Mouse (Mus musculus) intestine, postnatal 0 days (tissue): Measurements from ENCODE around the gene Cd207. TPM values are rescaled to one million over a fixed set of nuclear protein-coding genes. Genes with fewer than 3 reads are reported as not detected.

ENCODE experiments used
- ATAC-seq: fragments of 200-750 bp; cut with Nextera tagmentation; 2 replicates; pipeline ENCODE4 v1.8.0; 2017; ENCODE audit warnings: mild to moderate bottlenecking, moderate TSS enrichment, moderate library complexity
- H3K27ac ChIP-seq: fragments of 300-500 bp; sonication (generic); 2 replicates; pipeline ENCODE4 v1.5.1; 2014; ENCODE audit warnings: mild to moderate bottlenecking, low read depth, low read length, moderate library complexity
- H3K27me3 ChIP-seq: fragments of 300-500 bp; sonication (generic); replicated peaks from 2 replicates; pipeline ENCODE4 v1.6.1; 2014; ENCODE audit warnings: low read length, mixed read lengths; ENCODE audit not compliant: control insufficient read depth, insufficient read depth
- H3K36me3 ChIP-seq: fragments of 300-500 bp; sonication (generic); 2 replicates; pipeline ENCODE4 v1.6.1; 2014; ENCODE audit warnings: mild to moderate bottlenecking, moderate library complexity; ENCODE audit not compliant: control insufficient read depth, insufficient read depth
- H3K4me1 ChIP-seq: fragments of 300-500 bp; sonication (generic); replicated peaks from 2 replicates; pipeline ENCODE4 v1.6.1; 2014; ENCODE audit warnings: antibody characterized with exemption, low read length, mixed read lengths; ENCODE audit not compliant: control insufficient read depth, insufficient read depth
- H3K4me2 ChIP-seq: fragments of 300-500 bp; sonication (generic); replicated peaks from 2 replicates; pipeline ENCODE4 v1.6.1; 2014; ENCODE audit warnings: low read depth, mild to moderate bottlenecking, moderate library complexity
- H3K4me3 ChIP-seq: fragments of 300-500 bp; sonication (generic); 2 replicates; pipeline ENCODE4 v1.5.1; 2014; ENCODE audit warnings: low read depth, low read length
- H3K9ac ChIP-seq: fragments of 300-500 bp; sonication (generic); 2 replicates; pipeline ENCODE4 v1.6.1; 2014; ENCODE audit warnings: mild to moderate bottlenecking, low read depth, low read length
- H3K9me3 ChIP-seq: fragments of 300-500 bp; sonication (generic); 2 replicates; pipeline ENCODE4 v1.6.1; 2016; ENCODE audit warnings: mixed run types; ENCODE audit not compliant: control insufficient read depth
- CTCF ChIP-seq: sonication (generic); IDR thresholded peaks from 2 replicates; pipeline ENCODE4 v1.5.1; 2016; ENCODE audit warnings: low read depth, mild to moderate bottlenecking, control low read depth, antibody characterized with exemption, moderate library complexity
- WGBS: fragments of 180-500 bp; shearing (Covaris S2); extraction: QIAGEN DNeasy Blood & Tissue Kit; methylation state at CpG from one replicate; pipeline ENCODE4 v1.1.7; 2014; 5-methylcytosine and 5-hydroxymethylcytosine counted together
- polyA plus RNA-seq: library from polyadenylated mRNA; unstranded; fragments of >200 nt; fragmentation: Nextera tagmentation; extraction: Ambion mirVana; gene quantifications from 2 replicates; pipeline ENCODE4 v1.2.1, GENCODE M21; 2015

Gene Cd207
- polyA plus RNA-seq, 1 experiment from 2014 or later, result not detected

GRCm38 (mm10) chr6:83699971-83700370, 22.3 kb upstream of the Cd207 start:
- H3K4me3 ChIP-seq, result no peak overlapping the region
- peaks cover 81% of the 10 kb centered on the region for H3K27me3 ChIP-seq
- no peak overlapping the region for H3K9ac ChIP-seq
- H3K36me3 ChIP-seq, result no peaks in the 10 kb centered on the region
- ATAC-seq, result no peak
- no peaks in the 10 kb centered on the region for H3K4me1 ChIP-seq
- no peaks in the 10 kb centered on the region for H3K9me3 ChIP-seq
- no peak overlapping the region for H3K4me2 ChIP-seq
- no peak overlapping the region for H3K27ac ChIP-seq
- TF ChIP-seq CTCF, result no peak
- WGBS, result 12% methylated on average over 5 of the region's 5 CpGs

- Histone ChIP-seq H3K27me3 (peaks cover 89% of the 10 kb centered on the region), H3K9me3 (no peaks in the 10 kb centered on the region), H3K36me3 (no peaks in the 10 kb centered on the region), H3K4me3 (no peak overlapping the region), H3K9ac (no peak overlapping the region), H3K4me1 (no peaks in the 10 kb centered on the region), H3K27ac (no peak overlapping the region), H3K4me2 (no peak overlapping the region)
- TF ChIP-seq CTCF, result no peak
- no peak for ATAC-seq
- 3% methylated on average over 8 of the region's 8 CpGs for WGBS
Observed at GRCm38 (mm10) chr6:83697932-83698331, 20.3 kb upstream of the Cd207 start.

DNA sequence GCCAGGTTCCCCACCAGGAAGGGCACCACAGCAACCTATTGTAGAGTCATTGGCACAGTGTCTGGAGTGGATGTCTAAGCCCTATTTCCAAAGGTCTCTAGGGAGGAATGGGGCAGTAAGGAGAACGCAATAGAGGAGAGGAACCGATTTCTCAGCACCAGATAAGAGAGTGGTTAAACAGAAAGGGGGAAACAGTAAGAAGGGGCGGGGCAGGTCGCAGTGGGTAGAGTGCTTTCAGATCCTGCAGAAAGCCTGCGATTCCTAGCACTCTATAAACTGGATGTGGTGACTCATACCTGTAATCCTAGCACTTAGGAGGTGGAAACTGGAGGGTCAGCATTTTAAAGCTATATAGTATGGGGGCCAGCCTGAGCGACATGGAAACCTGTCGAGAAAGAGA, 19.0 kb upstream of the Cd207 start:
- TF ChIP-seq CTCF, result no peak
- no peaks in the 10 kb centered on the region for H3K36me3 ChIP-seq
- H3K27me3 ChIP-seq, result peaks cover 92% of the 10 kb centered on the region
- WGBS, result 3% methylated on average over 7 of the region's 7 CpGs
- no peak overlapping the region for H3K4me3 ChIP-seq
- no peak for ATAC-seq
- H3K27ac ChIP-seq, result no peak overlapping the region
- H3K4me2 ChIP-seq, result no peak overlapping the region
- H3K9me3 ChIP-seq, result no peaks in the 10 kb centered on the region
- H3K9ac ChIP-seq, result no peak overlapping the region
- no peaks in the 10 kb centered on the region for H3K4me1 ChIP-seq

DNA sequence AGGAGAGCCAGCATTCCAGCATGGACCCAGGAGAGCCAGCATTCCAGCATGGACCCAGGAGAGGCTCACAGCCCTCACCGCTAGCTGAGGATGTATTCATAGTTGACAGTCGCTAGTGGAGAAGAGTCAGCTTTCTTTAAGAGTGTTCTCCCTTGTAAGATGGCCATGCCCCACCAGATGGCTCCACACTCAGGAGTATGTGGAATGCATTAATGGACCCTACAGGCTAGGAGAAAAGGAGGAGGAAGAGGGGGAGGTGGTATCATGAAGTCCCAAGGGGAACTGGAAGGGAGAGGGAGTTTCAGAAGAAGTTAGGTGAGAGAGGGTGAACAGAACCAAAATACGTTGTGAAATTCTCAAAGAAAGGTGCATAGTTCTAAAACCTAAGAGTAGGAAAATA, 18.1 kb upstream of the Cd207 start:
- Histone ChIP-seq H3K9me3 (no peaks in the 10 kb centered on the region), H3K9ac (no peak overlapping the region), H3K4me3 (no peak overlapping the region), H3K4me1 (no peaks in the 10 kb centered on the region), H3K27me3 (peaks cover 95% of the 10 kb centered on the region), H3K36me3 (no peaks in the 10 kb centered on the region), H3K4me2 (no peak overlapping the region), H3K27ac (no peak overlapping the region)
- ATAC-seq, result no peak
- peak; percentile 49 for TF ChIP-seq CTCF
- 5% methylated on average over 3 of the region's 3 CpGs for WGBS

DNA sequence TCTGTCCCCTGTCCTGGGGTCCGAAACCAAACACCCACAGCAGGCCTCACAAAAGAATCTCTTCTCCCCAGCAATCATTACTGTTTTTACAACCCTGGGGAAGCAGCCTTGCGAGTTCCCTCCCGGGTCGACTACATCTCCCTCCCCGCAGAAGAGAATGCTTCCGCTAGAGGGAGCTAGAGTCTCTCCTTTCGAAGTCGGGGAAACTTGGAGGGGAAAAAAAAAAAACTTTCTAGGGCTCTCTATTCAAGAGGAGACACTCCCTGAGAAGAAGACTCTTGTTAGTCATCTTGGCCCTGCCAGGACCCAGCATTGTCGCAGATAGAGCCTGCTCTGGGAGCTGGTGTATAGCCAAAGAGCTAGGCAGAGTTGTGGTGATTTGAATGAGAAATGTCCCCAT, 16.2 kb upstream of the Cd207 start:
- no peak for ATAC-seq
- Histone ChIP-seq H3K27me3 (peaks cover 93% of the 10 kb centered on the region), H3K9me3 (no peaks in the 10 kb centered on the region), H3K36me3 (no peaks in the 10 kb centered on the region), H3K4me2 (no peak overlapping the region), H3K9ac (no peak overlapping the region), H3K4me3 (no peak overlapping the region), H3K4me1 (no peaks in the 10 kb centered on the region), H3K27ac (no peak overlapping the region)
- peak; percentile 82 for TF ChIP-seq CTCF
- 3% methylated on average over 9 of the region's 9 CpGs for WGBS

DNA sequence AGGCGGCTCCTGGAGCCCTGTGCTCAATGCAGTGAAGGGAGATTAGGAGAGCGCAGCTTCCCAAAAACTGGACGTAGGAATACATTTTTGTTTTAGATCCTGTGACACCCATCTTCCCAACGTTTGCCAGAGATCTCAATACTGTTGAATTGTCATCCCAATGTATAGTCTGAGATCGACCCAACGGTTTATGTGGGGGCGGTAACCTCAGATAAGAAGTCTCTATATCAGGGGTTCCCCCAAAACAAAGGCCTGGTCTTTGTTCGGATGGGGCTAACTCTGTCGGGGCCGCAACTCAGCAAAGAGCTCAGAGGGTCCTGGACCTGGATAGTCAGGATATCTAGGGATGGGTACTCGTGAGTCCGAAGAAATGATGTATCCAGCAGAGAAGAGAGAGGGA, 15.3 kb upstream of the Cd207 start:
- peaks cover 85% of the 10 kb centered on the region for H3K27me3 ChIP-seq
- no peaks in the 10 kb centered on the region for H3K36me3 ChIP-seq
- 5% methylated on average over 12 of the region's 12 CpGs for WGBS

DNA sequence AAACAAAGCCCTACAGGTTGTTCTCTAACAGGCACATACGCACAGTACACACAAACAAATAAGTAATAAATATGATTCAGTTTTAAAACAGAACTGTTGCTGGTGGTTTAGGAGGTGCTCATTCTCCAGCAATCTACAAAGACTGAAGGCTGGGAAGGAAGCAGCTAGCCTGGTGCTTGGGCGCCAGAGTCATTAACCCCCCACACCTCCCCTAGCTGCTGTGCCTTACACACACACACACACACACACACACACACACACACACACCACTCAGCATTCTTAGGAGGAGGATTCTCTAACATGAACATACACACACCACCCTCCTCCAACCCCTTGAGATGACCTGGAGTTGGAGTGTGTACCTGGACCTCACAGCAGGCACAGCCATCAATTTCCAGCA, 13.3 kb upstream of the Cd207 start:
- no peaks in the 10 kb centered on the region for H3K4me1 ChIP-seq
- H3K9me3 ChIP-seq, result no peaks in the 10 kb centered on the region
- no peak overlapping the region for H3K9ac ChIP-seq
- no peak for ATAC-seq
- TF ChIP-seq CTCF, result no peak
- no peak overlapping the region for H3K27ac ChIP-seq
- H3K36me3 ChIP-seq, result no peaks in the 10 kb centered on the region
- H3K27me3 ChIP-seq, result peaks cover 65% of the 10 kb centered on the region
- no peak overlapping the region for H3K4me2 ChIP-seq
- H3K4me3 ChIP-seq, result no peak overlapping the region
- WGBS, result 55% methylated on average over 2 of the region's 2 CpGs

More for the DNA sequence above, 15.3 kb upstream of the Cd207 start:
- TF ChIP-seq CTCF, result no peak
- Histone ChIP-seq H3K9me3 (no peaks in the 10 kb centered on the region), H3K4me1 (no peaks in the 10 kb centered on the region), H3K4me2 (no peak overlapping the region), H3K27ac (no peak overlapping the region), H3K9ac (no peak overlapping the region), H3K4me3 (no peak overlapping the region)
- ATAC-seq, result no peak
